Mouse (Mus musculus) gastrocnemius, adult 8-10 months (tissue): ENCODE data around the gene Dse. TPM values are rescaled to one million over a fixed set of nuclear protein-coding genes. Genes with fewer than 3 reads are reported as not detected.
A peak's percentile ranks its signal among the peaks of the same experiment; 100 is the strongest.

ENCODE experiments used
- DNase-seq, 2 experiments: peaks; one replicate each; pipeline ENCODE4 v3.0.0; 2022; ENCODE audit warnings: low spot score in 2 of 2
- total RNA-seq, 4 experiments: library from RNA; stranded (reverse); gene quantifications; 2 replicates each; pipeline ENCODE4 v1.2.4; 2022

Gene Dse
- total RNA-seq, 4 experiments from 2014 or later: 2.4 to 3.9 (median 2.9) TPM

GRCm38 (mm10) chr10:34200689-34201088 is 6.8 kb downstream of the Dse start:
- DNase-seq: peak in 1 of 2 experiments; percentile 9

DNA sequence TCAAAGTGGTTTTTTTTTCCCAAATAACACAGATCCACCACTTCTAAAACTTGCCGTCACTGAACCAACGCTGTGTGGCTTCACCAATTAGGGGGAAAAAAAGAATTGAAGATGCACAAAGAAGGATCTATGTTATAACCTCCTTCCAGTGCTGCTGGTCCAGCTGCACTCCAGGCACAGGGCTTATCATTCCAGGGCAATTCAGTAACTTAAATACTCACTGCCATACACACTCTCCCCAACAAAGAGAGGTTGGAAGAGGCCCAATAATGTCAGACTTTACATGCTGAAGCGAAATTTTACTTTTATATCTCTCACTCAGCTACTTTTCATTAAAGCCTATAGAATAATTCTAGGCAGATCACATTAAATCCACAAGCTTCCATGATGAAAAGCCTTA is 8.9 kb downstream of the Dse start:
- DNase-seq: no peak

DNA sequence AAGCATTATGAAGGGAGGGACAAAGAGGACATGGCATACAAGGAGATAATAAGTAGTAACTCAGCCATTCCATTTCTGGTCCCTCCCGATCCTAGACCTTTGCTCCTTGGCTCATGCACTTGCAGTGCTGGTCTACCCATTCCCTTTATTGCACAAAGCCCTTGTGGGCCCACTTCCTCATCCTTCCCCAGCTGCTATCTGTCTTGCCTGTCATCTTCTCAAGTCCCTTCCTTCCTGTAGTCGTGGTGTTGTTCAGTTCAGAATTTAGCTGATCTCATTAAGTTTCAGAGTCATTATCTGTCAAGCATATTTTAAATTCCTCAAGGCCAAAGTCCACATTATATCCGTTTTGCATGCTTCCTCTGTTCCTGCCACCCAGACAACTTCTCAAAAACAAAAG is 9.5 kb downstream of the Dse start:
- no peak for DNase-seq

DNA sequence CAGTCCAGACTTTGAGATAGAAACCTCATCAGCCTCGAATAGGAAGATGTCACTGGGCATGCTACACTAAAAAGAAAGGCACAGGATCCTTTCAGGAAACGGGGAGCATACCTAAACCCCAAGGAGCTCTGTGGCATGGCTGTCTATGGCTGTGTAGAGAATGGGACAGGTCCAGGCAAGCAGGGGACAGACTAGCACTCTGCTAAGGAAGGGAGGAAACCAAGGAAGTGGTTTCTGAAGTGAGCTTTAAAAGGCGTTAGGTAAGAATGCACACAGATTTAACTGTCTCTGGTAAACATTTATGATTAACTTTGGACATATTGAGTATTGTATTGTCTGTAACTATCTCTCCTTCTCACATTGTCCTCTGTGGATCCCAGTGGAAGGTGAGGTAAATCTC is 10.2 kb downstream of the Dse start:
- DNase-seq: no peak

DNA sequence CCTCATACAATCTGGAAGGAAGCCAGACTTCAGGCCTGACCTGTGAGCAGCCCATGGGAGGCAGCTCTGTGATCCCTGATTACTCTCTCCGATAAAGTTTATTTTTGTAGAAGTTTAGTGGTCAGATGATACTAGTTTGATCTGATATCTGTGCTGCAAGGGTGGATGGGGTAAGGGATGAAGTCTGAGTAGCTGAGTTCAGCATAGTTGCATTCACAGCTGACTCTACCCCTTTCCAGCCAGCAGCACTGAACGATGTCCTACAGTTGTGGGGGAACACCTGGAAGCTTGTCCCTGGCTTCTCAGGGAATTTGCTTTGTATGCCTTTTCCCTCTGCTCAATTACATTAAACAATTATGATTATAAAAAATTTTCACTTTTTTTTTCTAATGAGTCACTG is 12.6 kb downstream of the Dse start:
- no peak for DNase-seq

DNA sequence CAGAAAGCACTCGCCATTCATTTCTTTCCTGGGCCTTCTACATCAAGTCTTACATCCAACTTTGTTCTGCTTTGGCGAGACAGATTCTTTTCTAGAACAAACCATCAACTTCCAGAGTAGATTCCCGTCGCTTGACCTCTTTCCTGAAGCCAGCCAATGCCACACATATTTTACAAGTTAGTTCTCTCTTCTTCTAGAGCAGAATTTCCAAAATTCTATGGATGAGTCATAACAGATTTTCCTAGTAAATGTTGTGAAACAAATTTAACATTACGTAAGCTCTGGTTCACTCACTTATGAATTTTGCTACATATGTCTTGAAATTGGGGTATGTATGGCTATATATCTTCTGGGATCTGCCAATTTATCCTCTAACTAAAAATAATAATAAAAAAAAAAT is 13.0 kb downstream of the Dse start:
- no peak for DNase-seq

GRCm38 (mm10) chr10:34186571-34187260 is 20.8 kb downstream of the Dse start:
- DNase-seq: no peak

DNA sequence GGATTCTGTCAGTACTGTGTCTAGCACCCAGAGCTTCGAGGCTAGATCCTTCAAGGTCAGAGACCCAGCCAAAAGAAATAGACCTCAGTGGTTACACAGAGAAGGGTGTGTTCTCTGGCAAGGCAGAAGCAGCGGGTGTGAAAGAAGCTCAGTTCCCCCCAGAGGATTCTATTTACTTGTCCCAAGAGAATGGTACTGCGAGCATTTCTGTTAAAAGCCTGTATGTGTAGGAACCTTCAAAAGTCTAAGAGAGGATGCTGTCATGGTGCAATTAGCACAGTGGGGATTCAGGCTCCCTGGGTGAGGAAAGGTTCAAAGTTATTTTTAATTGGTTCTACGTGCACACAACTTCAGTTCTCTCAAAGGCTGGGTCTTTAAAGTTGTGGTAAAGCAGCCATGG is 22.0 kb downstream of the Dse start:
- no peak for DNase-seq

DNA sequence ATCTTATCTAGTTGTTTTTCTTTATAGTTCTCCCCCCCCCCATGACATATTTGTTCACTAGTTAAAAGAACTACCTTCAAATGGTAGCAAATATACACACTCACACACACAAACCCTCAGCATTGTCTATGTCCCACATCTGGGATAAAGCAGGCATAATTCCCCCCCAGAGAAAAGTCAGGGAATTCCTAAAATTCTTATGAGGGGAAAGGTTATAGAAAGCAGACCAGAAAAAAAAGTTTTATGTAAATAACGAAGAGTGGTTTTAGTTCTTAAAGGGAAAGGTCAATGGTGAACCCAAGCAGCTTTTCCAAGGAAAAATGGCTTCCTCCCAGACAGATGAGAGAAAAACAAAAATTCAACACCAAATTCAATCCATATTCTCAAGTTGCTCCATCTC is 22.6 kb downstream of the Dse start:
- no peak for DNase-seq

- peak; percentile 17 to 38 for DNase-seq
Measured at GRCm38 (mm10) chr10:34183731-34184130, 23.8 kb downstream of the Dse start.

DNA sequence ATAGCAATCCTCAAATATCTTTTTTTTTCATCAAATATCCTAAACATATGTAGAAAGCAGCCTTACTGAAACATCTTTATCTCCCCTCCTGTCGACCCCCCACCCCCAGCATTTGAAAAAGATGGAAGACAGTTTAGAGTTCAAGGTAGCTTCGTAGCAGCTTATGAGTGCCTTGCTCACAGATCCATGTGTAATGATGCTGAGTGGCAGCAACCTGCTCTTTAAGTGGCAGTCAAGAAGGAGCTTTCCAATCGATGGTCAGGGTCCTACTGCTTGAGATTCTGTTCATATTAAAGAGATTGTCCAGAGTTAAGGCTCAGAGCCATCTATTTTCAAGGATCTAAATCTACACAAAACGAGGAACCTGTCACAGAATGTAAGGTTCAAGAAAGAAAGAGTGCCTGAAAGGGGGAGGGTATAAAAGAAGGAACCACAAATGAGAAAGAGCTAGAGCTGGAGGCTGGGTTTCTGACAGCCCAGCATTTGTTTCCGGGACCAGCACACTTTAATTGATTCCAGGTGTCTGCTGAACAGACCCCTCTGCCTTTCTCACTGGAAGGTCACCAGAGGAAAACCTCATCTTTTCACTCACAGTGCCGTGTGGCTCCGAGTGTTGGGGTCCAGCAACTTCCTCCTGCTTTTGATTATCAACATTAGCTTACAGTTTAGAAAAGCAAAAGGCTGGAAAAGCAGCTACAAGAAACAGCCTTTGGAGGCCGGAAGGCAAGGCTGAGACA is 31.5 kb downstream of the Dse start:
- no peak for DNase-seq

DNA sequence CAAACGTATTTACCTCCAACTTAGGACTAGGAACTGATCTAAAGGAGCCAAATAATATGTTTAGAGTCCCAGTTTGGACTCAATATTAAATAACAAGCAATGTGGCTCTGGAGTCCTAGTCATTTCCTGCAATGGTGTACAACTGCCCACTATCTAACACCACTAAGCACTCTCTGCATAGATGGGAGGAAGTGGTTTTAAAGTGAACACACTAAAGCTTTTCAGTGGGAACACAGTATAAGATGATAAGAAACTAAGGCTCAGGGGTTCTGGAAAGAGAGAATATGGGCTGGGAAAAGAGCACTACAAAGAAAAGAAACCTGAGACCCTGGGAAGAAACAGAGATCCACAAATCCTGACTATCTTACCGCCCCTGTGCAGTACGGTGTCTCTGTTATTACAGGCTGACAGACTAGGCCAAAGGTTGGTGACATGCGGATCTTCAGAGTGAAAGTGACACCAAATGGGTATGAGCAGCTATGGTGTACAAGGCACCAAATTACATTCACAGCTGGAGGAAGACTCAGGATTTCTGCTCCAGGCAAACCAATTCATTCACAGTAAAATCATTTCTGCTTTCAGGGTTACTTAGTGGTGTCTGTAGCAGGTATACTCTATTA is 34.7 kb downstream of the Dse start:
- DNase-seq: no peak

- no peak for DNase-seq
Measured at GRCm38 (mm10) chr10:34171660-34172059, 35.9 kb downstream of the Dse start.

DNA sequence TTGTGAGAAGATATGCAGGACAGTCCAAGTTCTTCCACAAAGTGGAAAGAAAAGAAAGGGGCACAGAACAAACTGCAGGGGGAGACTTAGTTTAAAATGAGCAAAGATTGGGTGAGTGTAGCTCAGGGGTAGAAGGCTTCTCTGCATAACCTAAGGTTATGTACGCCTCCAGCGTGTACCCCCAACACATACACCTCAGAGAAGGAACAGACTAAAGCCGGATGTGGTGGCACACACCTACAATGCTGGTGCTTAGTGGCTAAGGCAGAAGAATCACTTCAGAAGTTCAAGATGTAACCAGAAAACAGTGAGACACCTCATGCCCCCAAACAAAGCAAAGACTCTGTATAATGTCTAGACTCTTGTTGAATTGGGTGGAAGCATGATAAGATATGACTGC is 36.3 kb downstream of the Dse start:
- DNase-seq: no peak

- no peak for DNase-seq
Measured at GRCm38 (mm10) chr10:34166971-34167370, 40.5 kb downstream of the Dse start.

GRCm38 (mm10) chr10:34155796-34156554 is 51.5 kb downstream of the Dse start:
- no peak for DNase-seq

DNA sequence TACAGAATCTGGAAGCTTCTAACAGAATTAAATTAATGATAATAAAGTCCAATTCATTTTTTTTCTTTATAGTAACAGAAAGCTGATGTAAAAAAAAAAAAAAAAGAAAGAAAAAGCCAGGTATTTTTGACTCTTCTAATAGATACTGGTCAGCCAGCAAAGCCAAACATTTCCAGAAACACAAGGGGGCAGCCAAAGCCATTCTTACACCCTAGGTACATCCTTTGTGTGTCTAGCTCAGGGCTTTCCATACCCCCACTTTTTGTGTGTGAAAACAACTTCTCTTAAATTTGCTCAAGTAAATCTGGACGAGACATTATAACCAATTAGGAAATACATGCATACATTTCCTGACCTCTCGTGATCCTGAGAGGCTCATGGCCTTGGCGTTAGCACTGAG is 55.7 kb downstream of the Dse start:
- DNase-seq: no peak

DNA sequence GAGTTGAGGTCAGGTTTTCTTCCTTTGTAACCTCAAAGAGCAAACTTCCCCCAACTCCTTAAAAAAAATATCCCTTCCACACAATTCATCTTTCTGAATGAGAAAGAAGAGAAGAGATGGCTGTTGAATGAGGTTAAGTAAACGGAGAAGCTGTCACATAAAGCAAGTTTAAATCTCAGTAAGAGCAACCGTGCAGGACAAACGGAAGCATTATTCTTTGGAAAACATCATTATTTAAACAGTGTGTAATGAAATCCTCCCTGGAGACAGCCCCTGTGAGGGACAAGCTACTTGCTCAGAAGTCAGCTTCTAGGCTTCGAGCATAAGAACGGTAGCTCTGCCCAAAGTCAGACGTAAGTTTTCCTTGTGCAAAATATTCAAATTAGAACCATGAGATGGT is 57.1 kb downstream of the Dse start:
- no peak for DNase-seq

GRCm38 (mm10) chr10:34149772-34150171 is 57.7 kb downstream of the Dse start:
- DNase-seq: no peak

DNA sequence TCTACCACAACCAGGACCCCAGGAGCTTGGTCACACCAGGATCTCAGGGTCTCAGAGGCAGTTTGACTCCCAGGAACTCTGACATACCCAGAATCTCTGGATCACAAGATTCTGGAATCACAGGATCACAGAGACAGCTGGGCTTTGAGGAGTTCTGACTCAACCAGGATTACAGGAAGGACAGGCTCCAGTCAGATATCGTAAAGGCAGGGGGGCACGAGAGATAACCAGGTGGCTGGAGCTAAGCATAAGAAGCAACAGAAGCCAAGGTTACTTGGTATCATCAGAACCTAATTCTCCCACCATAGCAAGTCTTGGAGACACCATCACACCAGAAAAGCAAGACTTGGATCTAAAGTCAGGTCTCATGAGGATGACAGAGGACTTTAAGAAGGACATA is 65.8 kb downstream of the Dse start:
- DNase-seq: no peak

- DNase-seq: no peak
Measured at GRCm38 (mm10) chr10:34139768-34140167, 67.7 kb downstream of the Dse start.

DNA sequence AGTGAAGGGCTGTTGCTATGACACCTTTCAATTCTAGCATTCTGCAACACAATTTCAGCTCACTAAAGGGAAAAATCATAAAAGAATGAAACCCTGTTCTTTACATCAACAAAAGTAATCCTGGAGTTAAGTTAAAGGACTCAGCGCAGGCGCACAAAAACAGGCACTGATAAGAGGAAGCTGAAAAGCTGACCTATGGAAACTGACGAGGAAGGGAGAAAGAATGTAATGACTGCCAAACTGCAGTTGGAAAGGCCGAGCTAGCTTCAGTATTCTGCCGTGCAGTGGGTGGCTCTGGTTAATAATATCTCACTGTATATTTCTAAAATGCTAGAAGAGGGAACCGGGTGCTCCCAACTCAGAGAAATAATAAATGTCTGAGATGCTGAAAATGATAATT is 69.5 kb downstream of the Dse start:
- DNase-seq: no peak
